Mouse (Mus musculus): ENCODE data around the gene Olfr577.

DNA sequence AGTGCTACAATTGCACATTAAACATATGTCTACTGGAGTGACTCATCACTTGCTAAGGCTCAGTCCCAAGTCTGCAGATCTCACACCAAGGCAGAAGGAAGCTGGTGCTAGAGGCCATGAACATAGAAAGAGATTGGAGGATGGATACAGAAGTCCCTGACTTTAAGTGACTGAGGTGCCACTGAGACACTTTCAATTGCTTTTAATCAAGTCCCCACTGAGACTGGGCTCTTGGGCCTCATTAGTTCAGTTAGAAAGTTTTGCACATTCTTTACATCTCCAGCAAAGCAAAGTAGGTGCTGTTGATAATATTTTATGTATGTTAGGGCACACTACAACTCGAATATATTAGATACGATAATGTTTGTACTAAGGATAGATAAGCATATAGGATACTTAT, at the start of gene Olfr577:
- TF ChIP-seq EP300 (IDR thresholded peaks at IDR 0.05; ENCODE audit: low read depth) (no peak), CTCF (IDR thresholded peaks at IDR 0.05; ENCODE audit: low read depth) (no peak)
